Mouse (Mus musculus) 3134 (cell line): ENCODE data around the gene Muc1.

Experiments
- DNase-seq: peaks from one replicate; pipeline ENCODE4 v3.0.0-alpha.2; 2011; ENCODE audit warnings: low spot score; ENCODE audit not compliant: insufficient read length; ENCODE audit errors: extremely low read depth

The Muc1 gene

GRCm38 (mm10) chr3:89228836-89229235 is at the start of gene Muc1:
Gene Muc1 (plus strand): TSS chr3:89229057.
- DNase-seq = no peak

GRCm38 (mm10) chr3:89181749-89182500 is 46.9 kb upstream of the Muc1 start:
- no peak for DNase-seq

GRCm38 (mm10) chr3:89182531-89183057 is 46.3 kb upstream of the Muc1 start:
- no peak for DNase-seq

- no peak for DNase-seq
Observed at GRCm38 (mm10) chr3:89183058-89183958, 45.5 kb upstream of the Muc1 start, which contains the start of gene Fam189b. Gene Fam189b (plus strand): TSS chr3:89183143.

GRCm38 (mm10) chr3:89183959-89184315 is 44.9 kb upstream of the Muc1 start:
- no peak for DNase-seq

GRCm38 (mm10) chr3:89187197-89187596 is 41.7 kb upstream of the Muc1 start:
- no peak for DNase-seq

- DNase-seq = no peak
Observed at GRCm38 (mm10) chr3:89187690-89188477, 41.0 kb upstream of the Muc1 start.

GRCm38 (mm10) chr3:89188478-89188875 is 40.4 kb upstream of the Muc1 start:
- no peak for DNase-seq

- DNase-seq = no peak
Observed at GRCm38 (mm10) chr3:89190436-89190835, 38.4 kb upstream of the Muc1 start.

- DNase-seq = no peak
Observed at GRCm38 (mm10) chr3:89193351-89193750, 35.5 kb upstream of the Muc1 start.

GRCm38 (mm10) chr3:89193853-89194252 is 35.0 kb upstream of the Muc1 start:
- no peak for DNase-seq

GRCm38 (mm10) chr3:89195979-89196877 is 32.6 kb upstream of the Muc1 start:
- DNase-seq = peak; percentile 94

GRCm38 (mm10) chr3:89199839-89200238 is 29.0 kb upstream of the Muc1 start:
- no peak for DNase-seq

GRCm38 (mm10) chr3:89202253-89203141 is 26.4 kb upstream of the Muc1 start, which contains the start of gene Gba:
Gene Gba (plus strand): TSS chr3:89202928.
- peak; percentile 66 for DNase-seq

GRCm38 (mm10) chr3:89203142-89203514 is 25.7 kb upstream of the Muc1 start:
- no peak for DNase-seq

- no peak for DNase-seq
Observed at GRCm38 (mm10) chr3:89206079-89206478, 22.8 kb upstream of the Muc1 start.

- DNase-seq = no peak
Observed at GRCm38 (mm10) chr3:89206695-89207094, 22.2 kb upstream of the Muc1 start.

- no peak for DNase-seq
Observed at GRCm38 (mm10) chr3:89208075-89208657, 20.7 kb upstream of the Muc1 start.
